Mouse (Mus musculus) layer of hippocampus, postnatal 14 days (tissue): ENCODE measurements around the gene Olfr710. TPM values are rescaled to one million over a fixed set of nuclear protein-coding genes. Genes with fewer than 3 reads are reported as not detected.
"Not testable (repeated sequence)": the region's sequence is repeated elsewhere in the genome, so short reads cannot be mapped to it uniquely, and the experiment has no call there.

Source experiments
- DNase-seq, 2 experiments: peaks; one replicate each; pipeline ENCODE4 v3.0.0; 2021 to 2022; ENCODE audit warnings: low spot score in 2 of 2, mixed read lengths in 1 of 2
- long read RNA-seq, 2 experiments: library from polyadenylated mRNA; stranded (forward); transcript quantifications; one replicate each; pipeline ENCODE4 v2.0.0; 2021
- total RNA-seq, 2 experiments: library from RNA; stranded (reverse); gene quantifications; 2 replicates each; pipeline ENCODE4 v1.2.3; 2021

The Olfr710 gene
- not detected for total RNA-seq
- long read RNA-seq, experiment 1: 0 reads
- long read RNA-seq, experiment 2: 0 reads

GRCm38 (mm10) chr7:106948212-106948611 is at the start of gene Olfr710:
TSS of gene Olfr710 (minus strand) at chr7:106948312.
- no peak for DNase-seq

GRCm38 (mm10) chr7:106985236-106985635 is 37.1 kb upstream of the Olfr710 start:
- DNase-seq: no peak

GRCm38 (mm10) chr7:106975353-106975752 is 27.2 kb upstream of the Olfr710 start, which contains the start of gene Olfr711:
TSS of gene Olfr711 (minus strand) at chr7:106975453.
- DNase-seq: no peak

GRCm38 (mm10) chr7:106967503-106967902 is 19.4 kb upstream of the Olfr710 start:
- not testable (repeated sequence) for DNase-seq

- DNase-seq: no peak
These were observed 15.7 kb upstream of the Olfr710 start, which contains the start of gene Olfr6 for GRCm38 (mm10) chr7:106963837-106964236. TSS of gene Olfr6 (minus strand) at chr7:106963937.

- no peak for DNase-seq
These were observed 16.0 kb downstream of the Olfr710 start, which contains the start of gene Olfr709-ps1 for GRCm38 (mm10) chr7:106932119-106932518. TSS of gene Olfr709-ps1 (minus strand) at chr7:106932219.

GRCm38 (mm10) chr7:106920961-106921360 is 27.2 kb downstream of the Olfr710 start:
- not testable (repeated sequence) for DNase-seq

- DNase-seq: no peak
These were observed 40.4 kb downstream of the Olfr710 start, which contains the start of gene Olfr1532-ps1 for GRCm38 (mm10) chr7:106907676-106908075. TSS of gene Olfr1532-ps1 (plus strand) at chr7:106908001.

- DNase-seq: not testable (repeated sequence)
These were observed 47.0 kb downstream of the Olfr710 start, which contains the start of gene Olfr707 for GRCm38 (mm10) chr7:106901141-106901540. TSS of gene Olfr707 (minus strand) at chr7:106901241.

Other genes starting within 250 kb of the Olfr710 start
- not detected for gene Olfr695, start 231.9 kb downstream of the Olfr710 start, total RNA-seq
- gene Olfr697, start 205.9 kb downstream of the Olfr710 start, total RNA-seq: not detected
- gene Olfr698, start 192.9 kb downstream of the Olfr710 start, total RNA-seq: not detected
- gene Olfr699, start 155.1 kb downstream of the Olfr710 start, total RNA-seq: not detected
- gene Olfr700, start 139.5 kb downstream of the Olfr710 start, total RNA-seq: not detected
- not detected for gene Olfr701, start 134.2 kb downstream of the Olfr710 start, total RNA-seq
- gene Olfr702, start 114.4 kb downstream of the Olfr710 start, total RNA-seq: not detected
- not detected for gene Olfr703, start 105.0 kb downstream of the Olfr710 start, total RNA-seq
- not detected for gene Olfr704, start 85.1 kb downstream of the Olfr710 start, total RNA-seq
- not detected for gene Olfr705, start 71.4 kb downstream of the Olfr710 start, total RNA-seq
- not detected for gene Olfr706, start 60.1 kb downstream of the Olfr710 start, total RNA-seq
- gene Olfr707, start 47.1 kb downstream of the Olfr710 start, total RNA-seq: not detected
- gene Olfr1532-ps1, start 40.3 kb downstream of the Olfr710 start, total RNA-seq: not detected
- gene Olfr709-ps1, start 16.1 kb downstream of the Olfr710 start, total RNA-seq: not detected
- gene Olfr6, start 15.6 kb upstream of the Olfr710 start, total RNA-seq: under 1 TPM in 1 of 2 experiments, not detected in 1; 0.05 TPM
- gene Olfr711, start 27.1 kb upstream of the Olfr710 start, total RNA-seq: not detected
- gene Olfr2, start 57.8 kb upstream of the Olfr710 start, total RNA-seq: not detected
- not detected for gene Olfr713, start 82.9 kb upstream of the Olfr710 start, total RNA-seq
- not detected for gene Olfr714, start 122.7 kb upstream of the Olfr710 start, total RNA-seq
- not detected for gene Olfr17, start 144.9 kb upstream of the Olfr710 start, total RNA-seq
- not detected for gene Olfr715b, start 162.1 kb upstream of the Olfr710 start, total RNA-seq
- not detected for gene Olfr715, start 182.8 kb upstream of the Olfr710 start, total RNA-seq
- not detected for gene Olfr716, start 190.0 kb upstream of the Olfr710 start, total RNA-seq
- not detected for gene Nlrp14, start 218.7 kb upstream of the Olfr710 start, total RNA-seq